ENCODE assay signal across 8 mouse cellular contexts in the genomic region with DNA sequence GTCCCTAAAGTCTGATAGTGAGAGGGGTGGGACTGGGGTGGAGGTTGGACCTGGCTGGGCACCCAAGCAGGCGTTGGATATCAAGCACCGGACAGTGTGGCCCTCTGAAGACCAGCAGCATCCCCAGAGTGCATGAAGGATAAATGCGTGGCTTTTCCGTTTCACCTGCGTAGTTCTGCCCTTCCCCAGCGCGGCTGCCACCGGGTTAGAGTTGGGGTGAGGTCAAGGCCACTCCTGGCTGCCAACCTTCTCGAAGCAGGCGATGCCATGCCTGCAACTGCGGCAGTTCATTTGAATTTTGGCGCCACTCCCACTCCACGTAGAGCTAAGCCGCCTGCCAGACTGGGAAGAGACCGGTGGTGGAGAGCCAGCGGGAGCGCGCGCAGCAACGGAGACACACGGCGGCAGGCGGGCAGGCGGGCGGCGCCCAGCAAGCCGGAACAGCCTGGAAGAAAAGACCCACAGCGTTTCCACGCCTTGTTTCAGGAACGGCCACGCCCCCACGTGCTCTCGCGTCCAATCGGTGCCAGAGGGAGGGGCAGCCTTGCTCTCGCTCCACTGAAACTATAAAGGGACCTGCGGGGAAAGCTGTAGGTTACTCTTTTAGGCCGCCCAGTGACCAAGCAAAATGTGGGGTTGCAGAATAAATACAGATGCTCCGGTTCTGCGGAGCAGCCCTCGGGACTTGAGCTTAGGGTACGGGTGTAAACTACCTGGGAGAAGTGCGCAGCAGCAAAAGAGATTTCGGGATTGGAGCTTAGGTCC. TPM values are rescaled to one million over a fixed set of nuclear protein-coding genes. Genes with fewer than 3 reads are reported as not detected.
DNase-seq lines count a peak whose midpoint lies in the region; ATAC-seq and TF ChIP-seq lines count a peak whose summit lies in the region.
"Not testable (repeated sequence)": the region's sequence is repeated elsewhere in the genome, so short reads cannot be mapped to it uniquely, and the experiment has no call there.

No protein-coding gene starts in this region.

- H3K27me3 ChIP-seq in forebrain, embryonic 11.5 days (ENCODE audit: control insufficient read depth, insufficient read depth, low read length); heart, embryonic 12.5 days (replicated peaks); kidney, embryonic 14.5 days (ENCODE audit: control insufficient read depth, insufficient read depth, low read length); limb, embryonic 11.5 days (ENCODE audit: control insufficient read depth, insufficient read depth, low read length); midbrain, embryonic 10.5 days (ENCODE audit: low read depth, poor library complexity, severe bottlenecking): not testable (repeated sequence)

- peak; percentile 83 for DNase-seq in brain, embryonic 14.5 days (ENCODE audit: low read depth)
- DNase-seq in forebrain, embryonic 11.5 days (ENCODE audit: low spot score), result peak; percentile 60
- DNase-seq in limb, embryonic 11.5 days (ENCODE audit: low spot score), result peak; percentile 26
- DNase-seq in midbrain, embryonic 10.5 days (ENCODE audit: low spot score), result peak; percentile 31
- DNase-seq in right cerebral cortex, postnatal 36 days (ENCODE audit: low spot score in 2 of 2), result peak; percentile 61
- DNase-seq in yolk sac, embryonic 10.5 days (ENCODE audit: low spot score), result peak; percentile 4

- ATAC-seq in forebrain, embryonic 11.5 days (replicated peaks; ENCODE audit: low FRiP score), result peak; percentile 100
- ATAC-seq in heart, embryonic 12.5 days (ENCODE audit: insufficient number of reproducible peaks, low FRiP score), result peak; percentile 91
- ATAC-seq in kidney, embryonic 14.5 days (ENCODE audit: low FRiP score, low TSS enrichment), result peak; percentile 99
- peak; percentile 97 for ATAC-seq in limb, embryonic 11.5 days (ENCODE audit: insufficient number of reproducible peaks, low FRiP score, low TSS enrichment, low read depth)

- 71% methylated on average over 30 of the region's 44 CpGs for WGBS in forebrain, embryonic 11.5 days
- WGBS in heart, embryonic 12.5 days, result 59% methylated on average over 41 of the region's 44 CpGs
- WGBS in kidney, embryonic 14.5 days, result 65% methylated on average over 39 of the region's 44 CpGs
- WGBS in limb, embryonic 11.5 days, result 50% methylated on average over 31 of the region's 44 CpGs
- 69% methylated on average over 43 of the region's 44 CpGs for WGBS in midbrain, embryonic 10.5 days

- 0 out of 2 replicates have a peak overlapping the region, but pooled peaks have one; percentile 8 for H3K4me2 ChIP-seq in forebrain, embryonic 11.5 days (ENCODE audit: low read depth, low read length, severe bottlenecking)
- H3K4me2 ChIP-seq in heart, embryonic 12.5 days, result peak overlapping the region; percentile 41; the same call in 1 of the 2 replicates
- H3K4me2 ChIP-seq in kidney, embryonic 14.5 days (replicated peaks; ENCODE audit: low read depth, low read length); limb, embryonic 11.5 days (ENCODE audit: low read depth, severe bottlenecking): not testable (repeated sequence)

- H3K36me3 ChIP-seq in forebrain, embryonic 11.5 days (ENCODE audit: control insufficient read depth, insufficient read depth, low read length); heart, embryonic 12.5 days; kidney, embryonic 14.5 days (ENCODE audit: control insufficient read depth, insufficient read depth, low read length); limb, embryonic 11.5 days (ENCODE audit: control insufficient read depth, insufficient read depth, low read length); midbrain, embryonic 10.5 days: not testable (repeated sequence)

- not testable (repeated sequence) for H3K4me1 ChIP-seq in forebrain, embryonic 11.5 days (replicated peaks; ENCODE audit: control insufficient read depth, insufficient read depth, low read length); heart, embryonic 12.5 days (replicated peaks); kidney, embryonic 14.5 days (ENCODE audit: control insufficient read depth, insufficient read depth, low read length); limb, embryonic 11.5 days (ENCODE audit: control insufficient read depth, insufficient read depth, low read length); midbrain, embryonic 10.5 days

- not testable (repeated sequence) for TF ChIP-seq CTCF in brain, embryonic 14.5 days (IDR thresholded peaks at IDR 0.05; ENCODE audit: borderline replicate concordance, extremely low read depth, insufficient read depth, insufficient read length)

- not testable (repeated sequence) for H3K4me3 ChIP-seq in forebrain, embryonic 11.5 days (ENCODE audit: low read depth, low read length); heart, embryonic 12.5 days; kidney, embryonic 14.5 days (ENCODE audit: low read length); limb, embryonic 11.5 days (ENCODE audit: low read depth, low read length)
- H3K4me3 ChIP-seq in midbrain, embryonic 10.5 days, result peak overlapping the region; percentile 35; the same call in 1 of the 2 replicates

- not testable (repeated sequence) for H3K27ac ChIP-seq in forebrain, embryonic 11.5 days (ENCODE audit: low read depth, low read length); heart, embryonic 12.5 days (ENCODE audit: poor library complexity, severe bottlenecking); kidney, embryonic 14.5 days (ENCODE audit: low read depth, low read length); limb, embryonic 11.5 days (replicated peaks; ENCODE audit: low read depth, low read length); midbrain, embryonic 10.5 days (replicated peaks)

- not testable (repeated sequence) for H3K9me3 ChIP-seq in forebrain, embryonic 11.5 days (ENCODE audit: control insufficient read depth, low read length); heart, embryonic 12.5 days (replicated peaks); kidney, embryonic 14.5 days (ENCODE audit: control insufficient read depth, low read length); limb, embryonic 11.5 days (ENCODE audit: control insufficient read depth, low read length); midbrain, embryonic 10.5 days (replicated peaks)

- H3K9ac ChIP-seq in forebrain, embryonic 11.5 days (ENCODE audit: low read length); heart, embryonic 12.5 days; kidney, embryonic 14.5 days (ENCODE audit: low read depth, low read length); limb, embryonic 11.5 days (ENCODE audit: low read length): not testable (repeated sequence)

- not testable (repeated sequence) for TF ChIP-seq POLR2A in brain, embryonic 14.5 days (IDR thresholded peaks at IDR 0.05; ENCODE audit: borderline replicate concordance, extremely low read depth, insufficient read depth, insufficient read length, poor library complexity, severe bottlenecking)

RNA-seq across cellular contexts. Expression of gene Trim43b, which starts 26.1 kb away (rescaled TPM):
- not detected in 2 replicates for polyA plus RNA-seq in brain, embryonic 14.5 days (2012; rRNA removed)
- not detected in 2 replicates for polyA plus RNA-seq in forebrain, embryonic 11.5 days (2014; fragmentation: Nextera tagmentation; extraction: Ambion mirVana)
- not detected in 2 replicates for polyA plus RNA-seq in heart, embryonic 12.5 days (2016; fragmentation: Nextera tagmentation; extraction: Ambion mirVana)
- not detected in 2 replicates for polyA plus RNA-seq in kidney, embryonic 14.5 days (2014; fragmentation: Nextera tagmentation; extraction: Ambion mirVana)
- polyA plus RNA-seq in limb, embryonic 11.5 days (2014; fragmentation: Nextera tagmentation; extraction: Ambion mirVana), result not detected in 2 replicates
- not detected in 2 replicates for polyA plus RNA-seq in midbrain, embryonic 10.5 days (2016; fragmentation: Nextera tagmentation; extraction: Ambion mirVana)

Comparison
In these comparisons a context has a peak if more than half of its experiments do, and no peak if none do; other contexts are left out.
1. DNase-seq: peak in every context shown above with its lines; median percentile 83 in brain, embryonic 14.5 days; 61 in right cerebral cortex, postnatal 36 days; 60 in forebrain, embryonic 11.5 days; 31 in midbrain, embryonic 10.5 days; 26 in limb, embryonic 11.5 days; 4 in yolk sac, embryonic 10.5 days.